Mouse (Mus musculus) kidney, adult 2 months (tissue): ENCODE data around the gene Itgam. TPM values are rescaled to one million over a fixed set of nuclear protein-coding genes. Genes with fewer than 3 reads are reported as not detected.
"Not testable (repeated sequence)": the region's sequence is repeated elsewhere in the genome, so short reads cannot be mapped to it uniquely, and the experiment has no call there.

ENCODE experiments used
- DNase-seq: peaks from one replicate; pipeline ENCODE4 v3.0.0; 2021
- H3K27ac ChIP-seq: fragments of 200-500 bp; 2 replicates; pipeline ENCODE4 v1.5.1; 2012; ENCODE audit warnings: low read depth, low read length, control low read depth, inconsistent platforms; ENCODE audit not compliant: insufficient read depth
- H3K27me3 ChIP-seq: fragments of 200-500 bp; replicated peaks from 2 replicates; pipeline ENCODE4 v1.6.1; 2012; ENCODE audit warnings: mild to moderate bottlenecking, moderate library complexity, low read length, inconsistent platforms; ENCODE audit not compliant: control insufficient read depth, insufficient read depth
- H3K36me3 ChIP-seq: fragments of 200-500 bp; 2 replicates; pipeline ENCODE4 v1.6.1; 2012; ENCODE audit warnings: mild to moderate bottlenecking, moderate library complexity, low read length, inconsistent platforms; ENCODE audit not compliant: control insufficient read depth, insufficient read depth
- H3K4me1 ChIP-seq: fragments of 200-500 bp; 2 replicates; pipeline ENCODE4 v1.6.1; 2011; ENCODE audit warnings: low read length; ENCODE audit not compliant: control insufficient read depth, insufficient read depth
- H3K4me3 ChIP-seq: fragments of 200-500 bp; 2 replicates; pipeline ENCODE4 v1.5.1; 2011; ENCODE audit warnings: mild to moderate bottlenecking, low read depth, low read length, control low read depth; ENCODE audit not compliant: insufficient read depth
- CTCF ChIP-seq: fragments of 200-500 bp; conservative IDR thresholded peaks from 2 replicates; pipeline ENCODE4 v1.5.1; 2011; ENCODE audit warnings: low read depth, mild to moderate bottlenecking, control low read depth, low read length, moderate library complexity, mixed read lengths; ENCODE audit not compliant: insufficient read depth, insufficient read length
- POLR2A ChIP-seq: fragments of 200-500 bp; IDR thresholded peaks from one replicate; pipeline ENCODE4 v1.6.1; 2011; ENCODE audit warnings: low read depth, low read length, control low read depth
- WGBS: fragments of 180-500 bp; shearing (Covaris S2); methylation state at CpG from one replicate; pipeline ENCODE4 v1.1.7; 2018; 5-methylcytosine and 5-hydroxymethylcytosine counted together
- polyA plus RNA-seq: library from polyadenylated mRNA; depleted of rRNA; stranded (reverse); fragments of >200 nt; gene quantifications from 2 replicates; pipeline ENCODE4 v1.2.3, GENCODE M21; 2012

Itgam gene
- polyA plus RNA-seq, 1 experiment: 7.0 TPM

DNA sequence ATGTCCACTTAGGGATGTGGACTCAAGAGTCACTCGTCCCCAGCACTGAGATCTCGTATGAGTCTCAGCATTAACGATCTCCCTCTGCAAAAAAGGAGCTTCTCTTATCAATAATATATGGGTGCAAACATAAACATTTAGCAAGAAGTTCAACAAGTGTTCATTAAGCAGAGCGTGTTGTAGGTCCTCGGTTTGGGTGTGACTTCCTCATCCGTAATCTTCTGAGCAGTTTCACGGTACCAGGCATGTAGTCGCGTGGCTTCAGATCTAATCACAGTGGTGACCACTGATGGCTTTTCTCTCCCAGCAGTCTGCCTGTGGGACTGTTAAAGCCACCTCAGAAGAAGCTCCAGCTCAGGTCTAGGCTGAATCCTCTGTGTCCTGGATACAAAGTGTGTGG lies 38.1 kb upstream of the Itgam start:
- no peaks in the 10 kb centered on the region for H3K4me1 ChIP-seq
- H3K36me3 ChIP-seq: no peaks in the 10 kb centered on the region
- no peak overlapping the region for H3K27ac ChIP-seq
- 89% methylated on average over 9 of the region's 9 CpGs for WGBS
- DNase-seq: no peak
- no peaks in the 10 kb centered on the region for H3K27me3 ChIP-seq
- TF ChIP-seq CTCF (no peak), POLR2A (no peak)
- no peak overlapping the region for H3K4me3 ChIP-seq

DNA sequence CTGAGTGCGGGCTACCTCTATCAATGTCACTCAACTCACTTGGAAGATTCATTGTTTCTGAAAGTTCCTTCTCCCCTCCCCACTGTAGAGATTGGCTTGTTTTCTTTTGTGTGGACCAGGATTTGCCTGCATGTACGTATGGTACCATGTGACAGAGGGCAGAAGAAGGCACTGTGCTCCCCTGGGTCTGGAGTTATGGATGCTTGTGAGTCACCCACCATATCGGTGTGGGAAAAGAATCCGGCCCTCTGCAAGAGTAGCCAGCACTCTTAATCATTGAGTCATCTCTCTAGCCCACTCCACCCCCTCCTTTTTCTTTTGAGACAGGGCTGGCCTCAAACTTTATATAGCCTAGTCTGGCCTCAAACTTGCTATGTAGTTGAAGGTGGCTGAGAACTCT lies 37.5 kb upstream of the Itgam start:
- no peaks in the 10 kb centered on the region for H3K36me3 ChIP-seq
- H3K27ac ChIP-seq: no peak overlapping the region
- no peaks in the 10 kb centered on the region for H3K27me3 ChIP-seq
- no peak for DNase-seq
- no peak overlapping the region for H3K4me3 ChIP-seq
- 72% methylated on average over 4 of the region's 4 CpGs for WGBS
- H3K4me1 ChIP-seq: no peaks in the 10 kb centered on the region
- TF ChIP-seq POLR2A: no peak
- TF ChIP-seq CTCF: no peak

DNA sequence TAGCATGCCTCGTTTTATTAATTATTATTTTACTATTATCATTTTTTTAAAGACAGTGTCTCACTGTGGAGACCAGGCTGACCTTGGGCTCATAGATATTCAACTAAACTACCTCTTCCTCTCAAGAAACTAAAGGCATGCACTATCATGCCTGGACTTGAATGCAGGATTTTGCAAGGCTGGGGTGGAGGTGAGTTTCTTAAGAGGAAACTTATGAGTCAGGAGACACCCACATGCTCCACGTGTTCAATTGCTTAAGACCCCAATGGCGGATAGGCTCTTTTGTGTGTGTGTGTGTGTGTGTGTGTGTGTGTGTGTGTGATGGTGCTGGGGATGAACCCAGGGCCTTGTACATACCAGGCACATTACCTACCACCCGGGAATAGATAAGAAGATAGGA lies 37.1 kb upstream of the Itgam start:
- 81% methylated on average over 4 of the region's 4 CpGs for WGBS
- no peak for TF ChIP-seq POLR2A
- DNase-seq: no peak

DNA sequence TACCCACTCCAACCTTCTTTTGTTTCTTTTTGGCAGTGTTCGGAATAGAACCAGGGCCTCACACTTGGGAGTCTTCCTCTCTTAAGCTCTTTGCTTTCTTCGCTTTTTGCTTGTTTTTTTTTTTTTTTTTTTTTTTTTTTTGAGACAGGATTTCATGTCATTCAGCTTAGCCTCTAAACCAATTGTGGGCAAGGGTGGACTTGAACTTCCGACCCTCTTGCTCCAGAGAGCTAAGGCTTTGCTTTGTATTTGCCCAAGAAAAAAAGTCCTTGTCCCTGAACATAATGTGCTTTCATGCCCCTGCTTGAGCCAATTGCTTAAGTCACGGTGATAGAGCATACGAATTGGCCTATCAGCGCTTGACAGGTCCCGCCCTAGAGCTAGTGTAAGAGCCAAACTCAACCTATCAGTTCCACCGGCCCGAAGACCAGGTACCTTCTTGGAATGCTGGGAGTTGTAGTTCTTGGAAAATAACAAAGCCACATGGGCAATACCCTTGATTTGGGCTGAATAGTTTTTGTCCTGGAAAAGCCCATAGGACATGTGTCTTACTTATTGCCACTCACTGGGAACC lies 30.9 kb upstream of the Itgam start:
- DNase-seq: peak; percentile 33
- Histone ChIP-seq H3K27ac (no peak overlapping the region), H3K4me1 (no peaks in the 10 kb centered on the region), H3K4me3 (no peak overlapping the region), H3K36me3 (no peaks in the 10 kb centered on the region), H3K27me3 (no peaks in the 10 kb centered on the region)
- TF ChIP-seq POLR2A (no peak), CTCF (no peak)
- WGBS: 52% methylated on average over 9 of the region's 9 CpGs

More for the DNA sequence above, 37.1 kb upstream of the Itgam start:
- Histone ChIP-seq H3K4me3 (no peak overlapping the region), H3K27ac (no peak overlapping the region), H3K36me3 (no peaks in the 10 kb centered on the region), H3K27me3 (no peaks in the 10 kb centered on the region), H3K4me1 (no peaks in the 10 kb centered on the region)

DNA sequence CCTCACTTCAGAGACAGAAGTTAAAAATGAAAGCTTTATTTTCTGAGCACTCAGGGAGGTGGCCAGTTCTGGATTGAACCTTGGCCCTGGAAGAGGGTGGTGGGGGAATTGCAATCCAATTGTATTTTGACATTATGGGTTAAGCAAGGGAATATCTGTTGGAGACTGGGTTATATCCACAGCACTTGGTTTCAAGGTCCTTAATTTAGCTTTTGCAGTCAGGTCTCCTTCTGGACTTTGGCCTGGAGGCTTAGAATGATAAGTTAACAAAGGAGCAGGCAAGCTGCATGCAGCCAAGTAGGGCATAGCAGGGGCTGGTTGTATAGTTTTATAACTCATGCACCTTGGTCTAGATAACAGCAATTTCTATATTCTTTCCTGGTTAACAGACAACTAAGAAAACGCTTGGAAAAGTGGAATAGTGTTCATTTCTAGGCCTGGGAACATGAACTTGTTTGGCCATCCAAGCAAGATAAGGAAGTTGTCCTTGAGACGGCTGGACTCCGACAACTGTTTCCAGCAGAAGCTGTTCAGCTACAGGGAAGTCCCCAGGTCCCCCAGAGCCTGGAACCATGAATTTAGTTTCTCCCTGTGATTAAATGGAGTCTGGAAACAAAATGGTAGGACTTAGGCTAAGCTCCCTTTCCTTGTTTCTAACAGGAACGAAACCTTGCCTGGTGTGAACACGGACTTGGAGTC lies 30.0 kb upstream of the Itgam start:
- TF ChIP-seq POLR2A: no peak
- no peak for TF ChIP-seq CTCF
- Histone ChIP-seq H3K4me3 (no peak overlapping the region), H3K36me3 (no peaks in the 10 kb centered on the region), H3K27ac (no peak overlapping the region), H3K27me3 (no peaks in the 10 kb centered on the region), H3K4me1 (no peaks in the 10 kb centered on the region)
- 87% methylated on average over 5 of the region's 5 CpGs for WGBS
- DNase-seq: peak; percentile 51

DNA sequence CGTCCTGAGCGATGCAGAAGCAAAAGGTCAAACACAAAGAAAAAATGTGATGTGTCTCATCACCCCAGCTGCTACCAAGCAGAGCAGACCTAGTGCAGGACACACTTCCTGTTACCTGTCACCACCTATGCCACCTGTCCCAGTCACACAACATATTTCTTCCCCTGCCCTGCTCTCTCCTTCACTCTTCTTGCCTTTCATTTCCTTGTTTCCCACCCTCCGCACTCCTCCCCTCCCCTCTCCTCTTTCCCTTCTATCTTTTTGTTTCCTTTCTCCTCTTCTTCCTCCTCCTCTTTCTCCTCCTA lies 29.5 kb upstream of the Itgam start:
- H3K27ac ChIP-seq: no peak overlapping the region
- WGBS: 91% methylated on average over 3 of the region's 3 CpGs

DNA sequence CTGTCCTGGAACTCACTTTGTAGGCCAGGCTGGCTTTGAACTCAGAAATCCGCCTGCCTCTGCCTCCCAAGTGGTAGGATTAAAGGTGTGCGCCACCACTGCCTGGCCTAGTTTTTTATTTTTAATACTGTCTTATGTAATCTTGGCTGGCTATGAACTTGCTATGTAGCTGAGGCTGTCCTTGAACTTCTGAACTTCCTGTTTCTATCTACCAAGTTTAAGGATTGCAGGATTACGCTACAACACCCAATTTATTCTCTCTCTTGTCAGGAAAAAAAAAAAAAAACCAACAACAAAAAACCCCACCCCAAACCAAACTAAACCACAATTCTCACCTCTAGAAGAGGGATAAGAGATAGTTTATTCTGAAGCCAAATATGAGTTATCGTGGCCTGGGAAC lies 28.8 kb upstream of the Itgam start:
- TF ChIP-seq CTCF (no peak), POLR2A (no peak)
- WGBS: 95% methylated on average over 4 of the region's 4 CpGs
- no peak for DNase-seq
- Histone ChIP-seq H3K27me3 (no peaks in the 10 kb centered on the region), H3K4me3 (no peak overlapping the region), H3K36me3 (no peaks in the 10 kb centered on the region), H3K4me1 (no peaks in the 10 kb centered on the region), H3K27ac (no peak overlapping the region)

More for the DNA sequence above, 29.5 kb upstream of the Itgam start:
- H3K27me3 ChIP-seq: no peaks in the 10 kb centered on the region
- DNase-seq: no peak
- TF ChIP-seq POLR2A (no peak), CTCF (no peak)
- no peaks in the 10 kb centered on the region for H3K36me3 ChIP-seq
- no peak overlapping the region for H3K4me3 ChIP-seq
- H3K4me1 ChIP-seq: no peaks in the 10 kb centered on the region

DNA sequence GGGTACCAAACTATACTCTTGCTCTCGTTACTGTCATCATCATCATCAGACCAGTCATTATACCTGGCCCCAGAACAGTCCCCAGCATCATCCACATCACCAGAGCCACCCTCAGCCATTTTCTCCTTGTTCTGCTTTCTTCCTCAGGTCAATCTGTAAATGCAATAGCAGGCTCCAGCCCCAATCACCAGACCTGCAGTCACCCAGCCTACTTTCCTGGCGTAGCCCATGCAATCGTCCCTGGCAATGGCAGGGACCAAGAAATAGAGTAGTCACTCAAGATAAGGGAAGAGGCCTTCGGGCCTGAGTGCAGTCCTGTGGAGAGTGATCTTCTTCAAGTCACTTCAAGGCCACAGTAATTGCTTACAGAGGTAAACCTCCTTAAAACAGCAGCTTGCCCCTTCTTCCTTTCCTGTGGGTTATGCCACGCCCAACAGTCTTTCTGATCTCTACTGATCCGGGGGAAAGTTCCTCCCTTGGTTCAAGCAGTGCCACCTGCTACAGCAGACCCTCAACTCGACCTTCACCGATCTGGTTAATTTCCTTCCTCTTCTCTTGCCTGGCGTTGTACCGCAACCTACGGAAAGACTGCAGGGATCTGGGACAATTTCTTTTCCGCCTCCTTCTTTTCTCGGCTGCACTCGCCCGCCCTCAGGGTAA lies 20.1 kb upstream of the Itgam start:
- H3K4me3 ChIP-seq, DNase-seq, H3K4me1 ChIP-seq, H3K27ac ChIP-seq, H3K36me3 ChIP-seq, H3K27me3 ChIP-seq: not testable (repeated sequence)
- WGBS: 73% methylated on average over 15 of the region's 15 CpGs
